Mouse (Mus musculus) bone marrow, adult 2 months (tissue): Measurements from ENCODE around the gene Cep89. TPM values are rescaled to one million over a fixed set of nuclear protein-coding genes. Genes with fewer than 3 reads are reported as not detected.

Experiments
- H3K27ac ChIP-seq: fragments of 200-500 bp; 2 replicates; pipeline ENCODE4 v1.5.1; 2012; ENCODE audit warnings: low read depth, mild to moderate bottlenecking, control low read depth, inconsistent platforms, low read length; ENCODE audit not compliant: control insufficient read depth, poor library complexity, insufficient read depth
- H3K4me1 ChIP-seq: fragments of 200-500 bp; 2 replicates; pipeline ENCODE4 v1.6.1; 2011; ENCODE audit warnings: low read length; ENCODE audit not compliant: control insufficient read depth, insufficient read depth
- H3K4me3 ChIP-seq: fragments of 200-500 bp; replicated peaks from 2 replicates; pipeline ENCODE3; 2011; ENCODE audit warnings: mild to moderate bottlenecking, low read depth, low read length, control low read depth; ENCODE audit not compliant: control insufficient read depth
- CTCF ChIP-seq: fragments of 200-500 bp; IDR thresholded peaks from 2 replicates; pipeline ENCODE4 v1.5.1; 2011; ENCODE audit warnings: low read length, control low read depth; ENCODE audit not compliant: control insufficient read depth, insufficient read depth
- POLR2A ChIP-seq: fragments of 200-500 bp; IDR thresholded peaks from 2 replicates; pipeline ENCODE4 v1.6.1; 2011; ENCODE audit warnings: low read depth, mild to moderate bottlenecking, control low read depth, low read length, borderline replicate concordance; ENCODE audit not compliant: control insufficient read depth
- WGBS: fragments of 180-500 bp; shearing (Covaris S2); methylation state at CpG from one replicate; pipeline ENCODE4 v1.1.7; 2018; 5-methylcytosine and 5-hydroxymethylcytosine counted together
- polyA plus RNA-seq: library from polyadenylated mRNA; stranded (reverse); fragments of >200 nt; gene quantifications from 2 replicates; pipeline ENCODE4 v1.2.4, GENCODE M21; 2011; ENCODE audit warnings: low replicate concordance; ENCODE audit not compliant: missing spikeins, insufficient read depth, insufficient read length

Gene Cep89
- polyA plus RNA-seq, 1 experiment, result 54.7 TPM

DNA sequence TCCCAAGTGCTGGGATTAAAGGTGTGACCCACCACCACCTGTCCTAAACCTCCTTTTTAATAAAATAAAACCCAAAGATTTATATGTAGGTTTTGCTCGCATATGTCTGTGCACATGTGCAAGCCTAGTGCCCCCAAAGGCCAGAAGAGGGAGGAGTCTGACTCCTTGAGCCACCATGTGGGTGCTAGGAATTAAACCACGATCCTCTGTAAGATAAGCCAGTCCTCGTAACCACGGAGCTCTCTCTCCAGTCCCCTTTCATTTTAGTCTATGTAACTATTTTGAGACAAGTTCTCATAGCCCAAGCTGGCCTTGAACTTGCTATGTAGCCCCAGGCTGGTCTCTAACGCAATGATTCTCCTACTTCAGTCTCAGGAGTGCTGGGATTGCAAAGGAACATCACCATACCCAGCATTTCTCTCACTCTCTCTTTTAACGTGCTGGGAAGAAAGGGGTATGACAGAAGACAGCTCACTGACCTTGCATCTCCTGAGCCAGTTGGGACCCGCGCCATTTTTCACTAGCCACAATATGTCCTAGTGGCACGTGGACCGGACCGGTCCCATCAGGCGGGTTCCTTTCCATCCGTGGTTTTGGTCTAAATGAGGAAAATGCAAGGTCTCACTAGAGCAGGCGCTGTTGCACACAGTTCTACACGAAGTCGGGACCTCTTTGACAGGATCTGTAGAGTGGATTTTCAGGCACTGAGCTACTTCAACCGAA, 940 bp upstream of the Cep89 start:
- WGBS, result 6% methylated on average over 17 of the region's 17 CpGs
- Histone ChIP-seq H3K4me1 (no peaks in the 10 kb centered on the region), H3K4me3 (peak overlapping the region; percentile 98), H3K27ac (no peak overlapping the region)
- TF ChIP-seq POLR2A, result no peak
- TF ChIP-seq CTCF, result no peak

DNA sequence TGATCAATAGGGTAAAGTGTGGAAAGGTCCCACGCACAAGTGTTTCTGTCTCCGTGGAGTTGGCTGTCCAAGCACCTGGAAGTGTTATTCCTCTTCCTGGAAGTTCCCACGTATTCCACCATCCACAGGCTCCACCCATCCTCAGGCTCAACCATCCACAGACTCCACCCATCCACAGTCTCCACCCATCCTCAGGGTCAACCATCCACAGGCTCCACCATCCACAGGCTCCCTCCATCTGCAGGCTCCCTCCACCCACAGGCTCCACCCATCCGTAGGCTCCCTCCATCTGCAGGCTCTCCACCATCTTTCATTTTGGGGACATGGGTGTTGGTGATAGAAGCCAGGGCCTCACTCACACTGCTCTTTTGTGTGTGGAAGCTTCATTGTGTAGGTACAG, 4.3 kb downstream of the Cep89 start:
- Histone ChIP-seq H3K4me3 (no peak overlapping the region), H3K4me1 (no peaks in the 10 kb centered on the region; the same call in 1 of the 2 replicates), H3K27ac (no peak overlapping the region)
- 87% methylated on average over 4 of the region's 4 CpGs for WGBS
- TF ChIP-seq POLR2A, result no peak
- TF ChIP-seq CTCF, result no peak

- H3K4me3 ChIP-seq, result no peak overlapping the region
- TF ChIP-seq POLR2A (no peak), CTCF (no peak)
- H3K4me1 ChIP-seq, result peaks cover 2% of the 10 kb centered on the region; the same call in 1 of the 2 replicates
- peak overlapping the region; percentile 63; the same call in 1 of the 2 replicates for H3K27ac ChIP-seq
- WGBS, result 83% methylated on average over 5 of the region's 5 CpGs
Observed at GRCm38 (mm10) chr7:35415226-35415625, 18.4 kb downstream of the Cep89 start.

GRCm38 (mm10) chr7:35415801-35416653, 19.2 kb downstream of the Cep89 start:
- 79% methylated on average over 9 of the region's 9 CpGs for WGBS
- TF ChIP-seq POLR2A (no peak), CTCF (no peak)
- H3K4me3 ChIP-seq, result peak overlapping the region; percentile 59

GRCm38 (mm10) chr7:35416654-35416948, 19.8 kb downstream of the Cep89 start:
- WGBS, result 84% methylated on average over 5 of the region's 5 CpGs
- Histone ChIP-seq H3K27ac (peak overlapping the region; percentile 79), H3K4me1 (peaks cover 2% of the 10 kb centered on the region; the same call in 1 of the 2 replicates), H3K4me3 (no peak overlapping the region)
- TF ChIP-seq POLR2A, result no peak
- TF ChIP-seq CTCF, result no peak

More at GRCm38 (mm10) chr7:35415801-35416653, 19.2 kb downstream of the Cep89 start:
- H3K27ac ChIP-seq, result peak overlapping the region; percentile 85
- H3K4me1 ChIP-seq, result peaks cover 2% of the 10 kb centered on the region; the same call in 1 of the 2 replicates

DNA sequence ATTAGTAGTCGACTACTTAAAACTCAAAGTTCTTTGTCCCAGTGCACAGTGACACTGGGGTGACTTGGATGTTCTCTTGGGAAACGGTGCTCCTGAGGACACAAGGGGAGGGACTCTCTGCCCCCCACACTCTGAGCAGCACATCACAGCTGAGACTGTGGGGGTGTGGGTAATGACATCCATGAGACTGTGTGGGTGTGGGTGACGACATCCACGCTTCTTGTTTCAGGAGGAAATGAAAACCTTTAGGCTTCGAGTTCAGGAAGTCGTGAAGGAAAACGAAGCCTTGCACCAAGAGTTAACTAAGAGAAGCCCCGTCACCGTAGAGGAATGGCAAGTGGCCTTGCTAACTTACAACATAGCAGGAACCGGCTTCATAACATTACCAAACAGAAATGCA, 26.2 kb downstream of the Cep89 start:
- Histone ChIP-seq H3K4me3 (no peak overlapping the region), H3K4me1 (peaks cover 2% of the 10 kb centered on the region; the same call in 1 of the 2 replicates), H3K27ac (no peak overlapping the region)
- no peak for TF ChIP-seq POLR2A
- no peak for TF ChIP-seq CTCF
- 58% methylated on average over 10 of the region's 10 CpGs for WGBS

DNA sequence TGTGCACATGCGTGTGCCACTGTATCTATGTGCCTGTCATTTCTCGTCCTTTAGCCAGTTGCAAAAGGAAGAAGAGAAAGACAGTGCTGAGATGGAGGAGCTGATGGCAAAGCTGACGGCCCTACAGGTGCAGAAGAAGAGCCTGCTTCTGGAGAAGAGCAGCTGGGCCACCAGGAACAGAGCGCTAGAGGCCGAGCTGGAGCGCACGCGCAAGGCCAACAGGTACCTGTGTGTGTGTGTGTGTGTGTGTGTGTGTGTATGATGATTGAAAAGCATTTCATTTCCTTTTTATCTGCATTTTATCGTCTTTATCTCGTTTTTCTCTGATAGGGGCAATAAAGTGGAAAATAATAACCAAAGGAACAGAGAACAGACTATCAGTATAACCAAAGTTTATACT, 31.3 kb downstream of the Cep89 start:
- TF ChIP-seq CTCF, result no peak
- TF ChIP-seq POLR2A, result no peak
- Histone ChIP-seq H3K4me1 (no peaks in the 10 kb centered on the region), H3K27ac (no peak overlapping the region), H3K4me3 (no peak overlapping the region)
- 89% methylated on average over 10 of the region's 10 CpGs for WGBS

GRCm38 (mm10) chr7:35435266-35435665, 38.4 kb downstream of the Cep89 start:
- no peak overlapping the region for H3K4me3 ChIP-seq

More at GRCm38 (mm10) chr7:35435266-35435665, 38.4 kb downstream of the Cep89 start:
- Histone ChIP-seq H3K4me1 (peaks cover 2% of the 10 kb centered on the region; the same call in 1 of the 2 replicates), H3K27ac (no peak overlapping the region)
- TF ChIP-seq CTCF (no peak), POLR2A (no peak)
- 89% methylated on average over 9 of the region's 9 CpGs for WGBS
